Mouse (Mus musculus): Measurements from ENCODE around the gene Olfr1306.

Olfr1306 gene

GRCm38 (mm10) chr2:111916171-111916570 lies at the start of gene Olfr1306:
Gene Olfr1306 (minus strand): TSS chr2:111916271.
- DNase-seq, result no peak

GRCm38 (mm10) chr2:111964844-111965243 lies 48.8 kb upstream of the Olfr1306 start, which contains the start of gene Olfr1308:
Gene Olfr1308 (minus strand): TSS chr2:111964944.
- DNase-seq, result no peak

GRCm38 (mm10) chr2:111949340-111949739 lies 33.3 kb upstream of the Olfr1306 start, which contains the start of gene Olfr1307:
Gene Olfr1307 (minus strand): TSS chr2:111949440.
- no peak for DNase-seq

- DNase-seq, result no peak
Observed at GRCm38 (mm10) chr2:111877049-111877448, 39.0 kb downstream of the Olfr1306 start, which contains the start of gene Olfr1305. Gene Olfr1305 (minus strand): TSS chr2:111877149.

All from cerebellum, postnatal 25 days (tissue).